Mouse (Mus musculus) regulatory T cell (primary cell): Measurements from ENCODE around the gene 0610040J01Rik.

Source experiments
- in situ Hi-C: fragments of 300-600 bp; cut with MboI, MseI; formaldehyde crosslinking; loops from one replicate; pipeline ENCODE4 v1.15.1; 2025; ENCODE audit warnings: high pct_unique_total_duplicates

The 0610040J01Rik gene

DNA sequence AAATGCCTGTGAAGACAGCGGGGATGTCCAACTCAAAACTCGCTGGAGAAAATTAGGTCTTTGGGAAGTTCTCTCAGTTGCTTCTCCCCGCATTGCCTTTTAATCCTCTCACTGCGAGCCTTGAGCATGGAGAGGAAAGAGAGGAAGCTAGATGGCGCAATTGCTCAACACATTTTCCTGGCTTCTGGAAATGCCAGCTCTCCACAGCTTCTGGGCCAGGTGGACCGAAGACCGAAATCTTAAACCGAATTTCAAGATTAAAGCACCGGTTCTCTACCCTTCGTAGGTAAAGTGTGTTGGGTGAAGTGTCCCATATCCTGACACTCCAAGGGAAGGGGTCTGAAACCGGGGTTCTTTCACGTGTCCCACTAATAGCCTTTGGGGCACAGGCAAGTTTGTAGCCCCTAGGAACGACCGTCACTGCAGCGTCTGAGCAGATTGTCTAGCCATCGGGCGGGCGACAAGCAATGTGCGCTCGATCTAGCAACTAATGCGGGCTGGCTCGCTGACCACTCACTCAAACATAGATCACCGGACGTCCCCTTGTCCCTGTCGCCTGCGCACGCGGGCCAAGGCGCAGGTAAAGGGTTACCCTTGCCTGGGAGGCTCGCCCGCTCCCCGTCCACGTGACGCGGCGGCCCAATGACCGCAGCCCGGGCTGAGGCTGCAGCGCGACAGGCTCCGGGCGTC lies at the start of gene 0610040J01Rik:
Gene 0610040J01Rik (plus strand): TSS at position 545 of the 690 bp plus-strand sequence.
- in situ Hi-C loops = no loop called here

DNA sequence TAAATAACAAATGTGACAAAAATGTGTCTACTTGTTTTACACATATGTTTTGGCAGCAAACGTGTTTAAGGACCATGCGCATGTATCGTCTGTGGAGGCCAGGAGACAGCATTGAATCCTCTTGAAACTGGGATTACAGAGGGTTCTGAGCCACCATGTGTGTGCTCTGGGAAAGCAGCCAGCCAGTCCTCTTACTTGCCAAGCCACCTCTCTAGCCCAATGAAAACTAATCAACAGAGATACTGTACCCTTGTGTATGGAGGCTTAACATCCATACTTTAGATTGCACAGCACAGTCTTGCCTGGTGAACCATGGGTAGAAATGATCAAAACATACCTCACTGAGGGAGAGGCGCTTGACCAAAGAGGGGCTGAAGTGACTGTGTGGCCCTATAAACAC lies 46.3 kb upstream of the 0610040J01Rik start:
- in situ Hi-C loops = loop anchor here (5.0 kb wide), 1 partner anchor 864 kb away; no protein-coding TSS in a partner anchor

DNA sequence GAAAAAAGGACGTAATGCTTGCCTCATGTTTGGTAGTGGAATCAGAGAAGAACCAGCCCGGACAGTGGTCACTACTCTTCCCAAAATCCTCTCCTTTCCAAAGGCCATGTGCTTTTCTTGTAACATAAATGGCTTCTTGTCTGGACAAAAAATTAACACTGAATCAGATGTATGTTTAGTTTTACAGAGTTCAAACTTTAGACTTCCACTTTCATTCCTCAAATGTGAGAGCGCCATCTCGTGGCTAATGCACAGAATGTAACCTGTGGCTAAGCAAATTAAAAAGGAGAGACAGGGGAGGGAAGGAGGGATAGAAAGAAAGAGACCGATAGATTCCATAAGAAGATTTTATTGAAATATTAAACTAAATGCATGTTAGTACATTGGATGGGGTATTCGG lies 45.4 kb upstream of the 0610040J01Rik start:
- in situ Hi-C loops = loop anchor here (5.0 kb wide), 1 partner anchor 864 kb away; no protein-coding TSS in a partner anchor

DNA sequence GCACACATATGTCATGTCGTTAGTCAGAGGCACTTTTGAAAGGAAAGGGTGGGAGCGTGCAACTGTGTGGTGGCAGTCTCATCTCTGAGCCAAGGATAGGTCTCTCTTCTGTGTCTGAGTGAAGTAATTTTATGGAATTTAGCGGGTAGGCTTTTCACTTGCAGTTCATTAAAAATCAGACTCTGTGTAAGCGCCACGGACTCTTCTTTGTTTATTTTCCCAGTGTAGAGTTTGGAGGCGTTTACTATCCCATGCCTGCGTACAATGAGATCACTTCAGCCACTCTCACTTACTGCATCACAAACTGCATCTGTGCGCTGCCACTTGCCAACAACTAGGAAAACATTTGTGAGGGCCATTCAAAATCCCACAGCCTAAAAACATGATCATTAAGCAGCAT lies 44.7 kb upstream of the 0610040J01Rik start:
- in situ Hi-C loops = loop anchor here (5.0 kb wide), 1 partner anchor 865 kb away; no protein-coding TSS in a partner anchor

DNA sequence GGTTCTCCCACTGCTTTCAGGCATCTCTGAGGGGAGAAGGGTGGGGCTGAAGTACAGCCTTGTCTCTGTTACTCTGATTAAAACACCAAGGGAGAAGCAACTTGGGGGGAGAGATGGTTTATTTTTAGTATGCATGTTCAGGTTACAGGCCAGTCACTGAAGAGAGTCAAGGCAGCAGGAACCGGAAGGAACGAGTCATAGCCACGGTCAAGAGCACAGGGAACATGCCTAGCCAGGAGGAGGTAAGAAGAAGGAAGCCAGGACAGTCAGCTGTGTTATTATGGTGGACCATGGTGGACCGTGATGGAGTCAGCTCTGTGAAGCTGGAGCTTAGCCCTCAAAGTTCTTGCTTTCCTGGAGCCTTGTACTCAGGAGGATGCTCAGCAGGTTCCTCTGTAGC lies 43.9 kb upstream of the 0610040J01Rik start:
- in situ Hi-C loops = loop anchor here (5.0 kb wide), 1 partner anchor 866 kb away; no protein-coding TSS in a partner anchor

DNA sequence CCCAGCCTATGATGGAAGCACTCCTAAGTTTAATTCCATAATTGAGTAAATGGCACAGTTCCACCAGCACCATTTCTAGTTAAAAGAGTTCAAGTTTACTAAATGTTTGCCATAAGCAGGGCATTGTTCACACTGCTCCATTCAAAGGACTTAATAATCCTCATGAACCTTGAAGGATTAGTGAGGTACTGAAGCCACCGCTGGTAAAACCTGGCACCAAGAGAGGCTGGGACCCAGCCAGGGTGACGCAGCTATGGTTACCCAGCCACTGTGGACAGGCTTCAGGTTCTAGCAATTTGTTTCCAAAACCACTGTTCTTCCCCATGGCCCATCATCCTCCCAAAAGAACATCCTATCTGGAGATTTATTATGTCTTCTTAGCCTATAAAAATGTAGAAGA lies 39.2 kb upstream of the 0610040J01Rik start:
- in situ Hi-C loops = no loop called here

DNA sequence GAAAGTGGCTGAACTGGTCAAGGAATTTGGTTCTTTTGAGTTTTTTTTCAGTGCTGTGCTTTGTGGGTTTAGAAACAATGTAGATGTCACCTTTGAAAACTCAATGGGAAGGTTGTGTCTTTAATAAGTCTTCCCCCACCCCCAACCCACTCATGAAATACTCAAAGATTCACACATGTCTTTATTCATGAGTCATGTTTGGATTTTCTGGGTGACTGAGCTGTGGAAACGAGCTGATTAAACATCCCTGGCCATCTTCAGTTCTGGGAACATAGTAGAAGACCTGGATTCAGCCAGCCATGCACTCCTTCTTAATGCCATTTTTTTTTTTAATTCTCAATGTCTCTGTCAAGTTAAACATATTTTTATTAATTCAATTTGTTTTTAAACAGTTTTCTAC lies 38.6 kb upstream of the 0610040J01Rik start:
- in situ Hi-C loops = no loop called here

DNA sequence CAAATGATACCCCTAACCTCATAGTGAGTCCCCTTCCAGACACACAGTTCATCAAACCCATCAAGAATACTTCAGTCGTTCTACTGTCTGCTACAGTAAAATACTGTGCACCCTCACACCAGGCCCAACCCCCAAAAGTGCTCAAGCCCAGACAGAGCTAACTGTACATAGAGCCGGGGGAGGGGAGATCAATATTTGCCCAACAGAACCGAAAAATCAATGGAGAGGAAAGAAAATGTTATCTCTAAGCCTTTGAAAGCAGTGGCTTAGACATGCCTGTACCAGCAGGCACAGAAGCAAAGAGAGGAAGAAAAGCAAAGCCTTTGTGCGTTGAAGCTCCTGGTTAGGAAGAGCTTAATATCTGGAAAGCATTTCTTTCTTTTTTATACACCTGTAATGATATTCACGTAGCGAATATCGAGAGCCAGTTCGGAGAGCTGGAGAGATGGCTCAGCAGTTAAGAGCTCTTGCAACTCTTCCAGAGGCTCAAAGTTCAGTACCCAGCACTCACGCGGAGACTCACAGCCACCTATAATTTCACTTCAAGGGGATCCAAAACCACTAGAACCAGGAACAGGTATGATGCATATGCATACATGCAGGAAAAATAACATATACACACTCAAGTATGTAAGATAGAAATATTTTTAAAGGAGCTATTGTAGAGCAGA lies 23.9 kb upstream of the 0610040J01Rik start:
- in situ Hi-C loops = no loop called here

DNA sequence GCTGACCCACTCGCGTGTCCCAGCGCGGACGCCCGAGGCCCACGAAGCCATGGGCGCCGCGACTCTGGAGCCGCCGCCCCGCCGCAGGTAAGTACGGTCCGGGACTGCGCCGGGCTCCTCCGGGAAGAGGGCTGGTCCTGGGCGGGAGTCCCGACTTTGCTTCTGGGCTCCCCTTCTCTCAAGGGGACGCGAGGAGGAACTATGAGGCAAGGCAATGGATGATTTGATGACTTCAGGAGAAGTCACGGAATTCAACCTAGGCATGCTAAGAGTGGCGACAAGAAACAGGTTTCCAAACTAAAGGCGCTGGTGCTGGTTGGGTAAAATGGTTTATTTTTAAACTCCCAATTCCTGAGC lies 324 bp downstream of the 0610040J01Rik start:
- in situ Hi-C loops = no loop called here

DNA sequence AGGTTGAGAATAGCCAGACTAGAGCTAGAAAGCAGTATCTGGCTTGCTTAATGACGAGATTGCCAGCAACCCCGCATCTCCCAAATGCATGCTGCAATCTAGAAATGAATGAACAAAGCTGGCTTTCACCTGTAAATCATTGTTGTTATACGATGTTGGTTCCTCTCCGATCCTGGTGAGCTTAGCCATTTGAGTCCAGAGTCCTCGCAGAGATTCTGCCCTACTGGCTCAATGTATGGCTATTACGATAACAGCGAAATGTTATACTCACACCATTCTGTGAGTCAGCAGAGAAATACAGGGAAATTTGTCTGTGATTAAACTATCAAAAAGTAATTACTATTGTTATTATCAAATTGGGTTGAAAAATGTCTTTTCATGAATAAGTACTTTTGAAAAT lies 4.5 kb downstream of the 0610040J01Rik start:
- in situ Hi-C loops = no loop called here

DNA sequence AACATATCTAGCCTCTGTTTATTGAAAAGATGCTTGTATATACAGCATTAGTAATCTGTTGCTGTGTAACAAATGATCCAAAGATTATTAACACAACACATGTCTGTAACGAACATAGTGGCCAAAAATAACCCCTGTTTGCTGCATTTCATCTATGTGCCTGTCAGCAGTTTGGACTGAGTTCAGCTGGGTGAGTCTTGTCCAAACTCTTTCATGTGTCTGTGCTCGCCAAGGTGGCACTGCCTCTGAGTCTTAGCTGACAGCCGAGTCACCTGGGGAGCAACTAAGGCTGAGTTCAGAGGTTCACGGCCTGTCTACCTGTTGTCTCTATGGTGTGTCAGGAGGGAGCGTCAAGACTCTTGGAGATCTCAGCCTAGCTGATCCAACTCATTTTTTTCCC lies 5.1 kb downstream of the 0610040J01Rik start:
- in situ Hi-C loops = no loop called here

DNA sequence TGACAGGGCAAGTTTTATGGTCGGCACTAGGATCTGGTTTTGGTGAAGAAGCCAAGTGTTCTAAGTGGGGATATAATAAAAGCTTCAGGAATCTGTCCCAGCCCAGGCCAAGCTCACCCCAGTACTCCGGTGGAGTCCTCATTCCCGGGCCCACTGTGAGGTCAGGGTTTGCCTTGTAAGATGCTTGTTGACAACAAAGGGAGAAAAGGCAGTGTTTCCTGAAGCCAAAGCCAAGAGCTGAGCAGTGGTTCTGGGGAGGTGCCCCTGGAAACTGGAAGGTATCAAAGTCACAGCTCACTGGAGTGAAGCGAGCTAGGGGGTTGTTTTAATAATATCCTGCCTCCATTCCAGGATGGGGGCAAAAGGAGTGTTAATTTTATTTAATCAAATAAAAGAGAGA lies 6.8 kb downstream of the 0610040J01Rik start:
- in situ Hi-C loops = no loop called here

DNA sequence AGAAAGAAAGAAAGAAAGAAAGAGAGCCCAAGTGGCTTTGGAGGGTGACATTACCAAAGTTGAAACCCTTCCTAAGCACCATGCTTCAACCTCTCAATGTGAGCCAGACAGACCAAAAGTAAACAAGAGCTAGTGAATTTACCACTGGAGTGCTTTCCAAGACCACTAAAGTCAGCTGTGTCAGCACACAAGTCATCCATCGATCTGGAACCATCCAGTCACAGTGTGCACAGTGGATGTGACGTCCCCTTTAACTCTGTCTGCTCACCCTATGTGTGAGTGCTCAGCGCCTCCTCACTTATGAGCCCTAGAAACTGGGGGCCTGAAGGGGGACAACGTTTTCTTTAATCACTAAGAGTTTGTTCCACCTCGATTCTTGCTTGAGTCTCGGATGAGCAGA lies 7.4 kb downstream of the 0610040J01Rik start:
- in situ Hi-C loops = no loop called here

DNA sequence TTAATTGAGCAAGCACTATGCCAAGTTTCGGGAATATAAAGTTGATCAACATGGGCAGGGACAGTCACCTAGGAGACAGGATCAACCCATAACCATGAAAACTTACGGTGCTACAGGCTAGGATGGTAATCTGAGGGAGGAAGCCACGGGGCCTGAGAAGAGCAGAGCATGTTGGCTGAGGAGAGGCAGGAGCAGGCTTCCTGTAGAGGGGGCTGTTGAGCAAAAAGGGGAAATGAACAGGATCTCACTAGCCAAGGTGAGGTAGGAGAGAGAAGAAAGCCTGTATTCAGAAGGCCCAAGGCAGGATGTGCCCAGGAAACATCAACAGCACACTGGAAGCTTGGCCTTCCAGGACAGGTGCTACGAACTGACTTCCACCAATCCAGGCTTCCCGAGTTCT lies 9.0 kb downstream of the 0610040J01Rik start:
- in situ Hi-C loops = no loop called here

DNA sequence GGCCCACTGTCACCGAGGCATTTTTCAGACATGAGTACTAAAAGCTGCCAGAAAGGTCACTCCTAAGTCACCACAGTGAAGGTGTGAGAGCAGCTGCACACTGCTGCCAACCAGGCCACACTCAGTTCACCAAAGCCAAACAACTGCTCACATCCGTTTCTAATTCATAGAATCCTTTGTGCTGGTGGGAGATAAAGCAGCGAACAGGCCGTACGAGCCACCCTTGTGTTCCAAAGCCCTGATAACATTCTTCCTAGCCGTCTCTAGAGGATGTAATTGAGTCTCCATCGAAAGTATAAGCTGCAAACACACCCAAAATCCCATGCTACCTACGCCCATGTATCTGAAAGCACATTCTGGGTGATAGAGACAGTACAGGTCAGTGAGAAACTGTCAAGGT lies 9.7 kb downstream of the 0610040J01Rik start:
- in situ Hi-C loops = no loop called here

DNA sequence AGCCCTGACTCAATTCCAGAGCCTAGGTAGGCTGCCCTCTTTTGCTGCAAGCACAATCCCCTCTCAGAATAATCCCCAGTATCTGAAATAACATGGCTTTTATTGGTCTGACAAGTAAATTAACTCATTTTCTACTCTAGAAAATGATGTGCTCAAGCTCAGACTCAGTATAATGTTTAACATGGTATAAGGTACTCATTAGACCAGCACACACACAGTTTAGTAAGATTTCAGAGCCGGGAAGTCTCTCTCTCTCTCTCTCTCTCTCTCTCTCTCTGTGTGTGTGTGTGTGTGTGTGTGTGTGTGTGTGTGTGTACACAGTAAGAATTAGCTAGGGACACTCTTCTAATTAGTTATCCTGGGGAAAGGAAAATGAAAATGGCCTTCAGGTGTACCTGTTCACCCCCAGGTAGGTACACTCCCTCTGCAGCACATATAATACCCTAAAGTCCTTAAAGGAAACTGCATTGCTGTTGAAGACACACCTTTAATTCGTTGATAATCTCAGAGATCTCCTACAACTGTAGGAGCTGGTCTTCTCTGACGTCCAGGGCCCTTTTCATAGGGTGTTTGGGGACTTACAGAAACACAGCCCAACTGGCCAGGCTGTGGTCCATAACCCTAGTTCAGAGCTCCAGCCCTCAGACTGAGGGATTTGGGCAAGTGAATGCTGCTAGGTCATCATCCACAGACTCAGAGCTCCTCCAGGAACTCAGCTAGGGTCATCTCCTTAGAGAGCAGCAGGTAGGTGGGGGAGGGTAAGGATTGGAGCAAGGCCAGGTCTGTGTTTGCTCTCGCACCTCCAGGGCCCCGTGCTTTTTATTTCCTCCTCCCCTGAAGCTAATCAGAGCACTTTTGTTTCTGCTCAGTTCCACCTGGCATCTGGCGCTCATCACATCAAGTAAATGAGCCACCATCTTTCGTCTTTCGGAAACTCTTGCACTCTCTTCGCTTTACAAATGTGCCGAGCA lies 11.5 kb downstream of the 0610040J01Rik start:
- in situ Hi-C loops = no loop called here

DNA sequence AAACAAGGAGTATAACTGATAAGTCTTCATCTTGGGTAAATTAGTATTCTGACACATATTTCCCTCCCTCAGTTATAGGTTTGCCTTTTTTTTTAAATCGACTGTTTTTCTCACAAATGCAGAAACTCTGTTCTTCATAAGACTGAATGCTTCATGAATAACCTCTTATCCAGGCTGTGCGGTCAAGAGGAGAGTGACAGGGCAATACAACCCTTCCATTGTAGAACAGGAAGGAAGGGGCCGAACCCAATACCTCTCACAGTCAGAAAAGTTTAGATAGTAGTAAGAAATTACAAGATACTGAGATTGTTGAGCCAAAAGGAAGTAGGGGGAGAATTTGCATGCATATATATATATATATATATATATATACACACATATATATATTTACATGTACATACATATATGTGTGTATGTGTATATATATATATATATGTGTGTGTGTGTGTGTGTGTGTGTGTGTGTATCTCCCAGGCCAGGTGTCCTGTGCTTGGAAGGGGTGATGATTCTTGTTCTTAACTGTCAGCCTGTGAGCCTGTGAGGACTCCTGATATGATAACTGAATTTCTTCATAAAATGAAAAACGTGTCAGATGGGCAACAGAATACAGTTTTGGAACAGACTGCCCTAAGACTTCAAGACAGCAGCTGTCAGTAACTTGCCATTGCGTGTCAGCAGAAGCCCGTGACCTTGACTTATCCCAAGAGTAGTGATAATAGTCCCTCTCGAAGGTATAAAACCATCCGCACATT lies 12.6 kb downstream of the 0610040J01Rik start:
- in situ Hi-C loops = no loop called here

DNA sequence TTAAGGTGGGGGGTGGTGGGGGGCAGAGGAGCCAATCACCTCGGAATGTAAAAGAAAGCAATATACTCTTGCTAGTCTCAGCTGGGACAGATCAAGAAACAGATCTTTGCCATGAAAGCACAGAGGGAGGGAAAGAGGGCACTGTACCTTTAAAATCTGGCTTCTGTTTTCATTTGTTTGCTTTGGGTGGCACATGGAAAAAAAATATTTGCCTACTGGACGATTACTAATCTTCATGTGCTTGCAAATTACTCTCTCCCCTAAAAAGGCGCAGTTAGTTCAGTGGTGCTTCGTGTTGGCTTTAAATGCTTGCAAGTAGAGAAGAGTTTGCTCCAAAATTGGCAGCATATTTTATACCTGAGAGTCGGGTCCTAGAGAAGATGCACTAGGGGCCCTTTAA lies 13.7 kb downstream of the 0610040J01Rik start:
- in situ Hi-C loops = no loop called here

DNA sequence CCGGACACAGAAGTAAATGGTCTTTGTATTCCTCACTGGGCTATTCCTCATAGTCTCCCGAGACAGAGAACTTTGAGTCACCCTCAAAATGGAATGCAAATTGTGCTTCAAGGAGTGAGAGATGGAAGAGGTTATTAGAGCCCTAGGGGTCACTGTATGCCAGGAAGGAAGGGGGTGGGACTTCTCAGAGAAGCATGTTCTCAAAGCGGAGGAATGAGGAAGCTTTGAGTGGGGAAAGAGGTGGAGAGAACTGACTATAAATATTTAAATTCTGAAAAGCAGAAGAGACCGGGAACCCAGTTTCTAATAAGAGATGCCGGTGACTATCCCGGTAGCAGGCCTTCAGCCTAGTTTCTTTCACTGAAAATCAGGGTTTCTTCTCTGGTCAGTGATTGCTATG lies 14.8 kb downstream of the 0610040J01Rik start:
- in situ Hi-C loops = no loop called here

DNA sequence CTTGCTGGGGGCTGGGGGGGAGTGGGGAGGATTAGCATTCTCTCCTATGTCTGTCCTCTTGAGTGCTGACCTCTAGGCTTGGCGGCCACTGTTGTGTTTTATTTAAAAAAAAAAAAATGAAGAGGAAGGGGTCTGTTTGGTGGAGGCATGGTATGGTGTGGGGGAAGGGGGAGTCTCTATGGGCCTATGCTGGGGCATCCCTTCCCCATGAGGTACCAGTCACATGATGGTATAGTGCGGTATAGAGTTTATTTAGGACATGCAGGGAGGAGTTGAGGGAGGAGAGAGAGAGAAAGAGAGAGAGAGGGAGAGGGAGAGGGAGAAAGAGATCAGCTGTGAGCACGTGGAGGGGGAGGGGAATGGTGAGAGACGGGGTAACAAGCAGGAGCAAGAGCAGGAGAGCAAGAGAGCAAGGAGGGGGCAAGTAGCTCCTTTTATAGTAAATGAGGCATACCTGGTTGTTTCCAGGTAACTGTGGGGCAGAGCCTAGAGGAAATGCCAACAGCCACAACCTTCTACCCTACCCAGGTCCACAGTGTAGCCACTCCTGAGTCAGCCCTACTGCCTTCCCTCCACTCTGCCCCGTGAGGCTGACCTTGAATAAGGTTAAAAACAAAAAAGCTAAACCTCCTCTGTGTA lies 15.4 kb downstream of the 0610040J01Rik start:
- in situ Hi-C loops = no loop called here
